Mouse (Mus musculus) forebrain, postnatal 0 days (tissue): Measurements from ENCODE around the gene Zfp553. TPM values are rescaled to one million over a fixed set of nuclear protein-coding genes. Genes with fewer than 3 reads are reported as not detected.

Experiments
- ATAC-seq: fragments of 200-750 bp; cut with Nextera tagmentation; 2 replicates; pipeline ENCODE4 v1.8.0; 2017; ENCODE audit warnings: mild to moderate bottlenecking, moderate library complexity
- DNase-seq: peaks from one replicate; pipeline ENCODE4 v3.0.0-alpha.2; 2015
- H3K27ac ChIP-seq: fragments of 300-500 bp; sonication (generic); 2 replicates; pipeline ENCODE4 v1.5.1; 2014; ENCODE audit warnings: low read depth, mild to moderate bottlenecking, antibody characterized with exemption, low read length, moderate library complexity, mixed read lengths
- H3K27me3 ChIP-seq: fragments of 300-500 bp; sonication (generic); 2 replicates; pipeline ENCODE4 v1.6.1; 2014; ENCODE audit warnings: mild to moderate bottlenecking, low read length, mixed read lengths; ENCODE audit not compliant: insufficient read depth
- H3K36me3 ChIP-seq: fragments of 300-500 bp; sonication (generic); 2 replicates; pipeline ENCODE4 v1.6.1; 2014; ENCODE audit warnings: mild to moderate bottlenecking, moderate library complexity; ENCODE audit not compliant: insufficient read depth
- H3K4me1 ChIP-seq: fragments of 300-500 bp; sonication (generic); 2 replicates; pipeline ENCODE4 v1.6.1; 2014; ENCODE audit warnings: antibody characterized with exemption; ENCODE audit not compliant: insufficient read depth
- H3K4me2 ChIP-seq: fragments of 300-500 bp; sonication (generic); 2 replicates; pipeline ENCODE4 v1.6.1; 2014; ENCODE audit warnings: low read depth, mild to moderate bottlenecking, moderate library complexity
- H3K4me3 ChIP-seq: fragments of 300-500 bp; sonication (generic); 2 replicates; pipeline ENCODE4 v1.5.1; 2014; ENCODE audit warnings: low read depth, low read length, mixed read lengths
- H3K9ac ChIP-seq: fragments of 300-500 bp; sonication (generic); 2 replicates; pipeline ENCODE4 v1.6.1; 2014; ENCODE audit warnings: mild to moderate bottlenecking
- H3K9me3 ChIP-seq: fragments of 300-500 bp; sonication (generic); 2 replicates; pipeline ENCODE4 v1.6.1; 2016; ENCODE audit warnings: low read length
- CTCF ChIP-seq: sonication (generic); IDR thresholded peaks from 2 replicates; pipeline ENCODE4 v1.5.1; 2016; ENCODE audit warnings: antibody characterized with exemption, control low read depth, low read depth
- WGBS: fragments of 180-500 bp; shearing (Covaris S2); extraction: QIAGEN DNeasy Blood & Tissue Kit; methylation state at CpG from one replicate; pipeline ENCODE4 v1.1.7; 2014; 5-methylcytosine and 5-hydroxymethylcytosine counted together
- polyA plus RNA-seq: library from polyadenylated mRNA; unstranded; fragments of >200 nt; fragmentation: Nextera tagmentation; extraction: Ambion mirVana; gene quantifications from 2 replicates; pipeline ENCODE4 v1.2.1, GENCODE M21; 2015
- total RNA-seq: library from RNA; depleted of rRNA; stranded (reverse); fragments of >200 nt; gene quantifications from 2 replicates; pipeline ENCODE4 v1.2.3, GENCODE M21; 2014

The Zfp553 gene
- total and polyA plus RNA-seq, 2 experiments from 2014 or later, result 35.9 to 46.6 TPM

DNA sequence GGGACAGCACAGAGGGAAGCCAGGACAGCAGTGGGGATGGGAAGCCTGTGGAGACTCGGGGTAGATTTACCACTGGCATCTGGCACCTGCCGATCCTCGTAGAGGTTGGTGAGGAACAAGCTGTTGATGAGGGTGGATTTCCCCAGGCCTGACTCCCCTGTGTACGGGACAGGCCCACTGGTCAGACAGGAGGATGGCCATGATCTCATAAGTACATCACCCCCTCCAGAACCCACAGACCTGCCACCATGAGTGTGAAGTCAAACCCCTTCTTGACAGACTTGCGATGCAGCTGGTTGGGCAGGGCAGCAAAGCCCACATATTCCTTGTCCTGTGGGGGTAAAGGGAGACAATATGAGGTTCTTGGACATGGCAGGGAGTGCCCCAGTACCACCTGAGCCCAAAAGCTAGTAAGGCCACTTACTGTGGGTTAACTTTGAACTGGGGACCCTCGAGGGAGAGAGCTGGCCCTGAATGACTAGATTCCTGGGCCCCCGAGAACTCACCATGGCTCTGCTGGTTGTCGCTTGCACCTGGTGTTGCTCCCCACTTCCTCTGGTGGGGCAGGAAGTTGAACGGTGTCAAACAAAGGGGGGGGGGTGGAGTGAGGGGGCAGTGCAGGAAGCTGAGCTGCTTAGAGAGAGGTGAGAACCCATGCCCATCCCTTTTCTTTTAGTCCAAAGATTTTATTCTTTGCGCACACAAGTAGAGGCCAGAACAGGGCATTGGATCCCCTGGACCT, 14.8 kb upstream of the Zfp553 start:
- ATAC-seq (no peak), DNase-seq (no peak)
- Histone ChIP-seq H3K9ac (no peak overlapping the region), H3K27me3 (no peaks in the 10 kb centered on the region), H3K27ac (no peak overlapping the region), H3K4me2 (no peak overlapping the region), H3K9me3 (no peaks in the 10 kb centered on the region), H3K4me3 (no peak overlapping the region), H3K4me1 (no peaks in the 10 kb centered on the region), H3K36me3 (no peaks in the 10 kb centered on the region)
- 83% methylated on average over 10 of the region's 10 CpGs for WGBS
- no peak for TF ChIP-seq CTCF

DNA sequence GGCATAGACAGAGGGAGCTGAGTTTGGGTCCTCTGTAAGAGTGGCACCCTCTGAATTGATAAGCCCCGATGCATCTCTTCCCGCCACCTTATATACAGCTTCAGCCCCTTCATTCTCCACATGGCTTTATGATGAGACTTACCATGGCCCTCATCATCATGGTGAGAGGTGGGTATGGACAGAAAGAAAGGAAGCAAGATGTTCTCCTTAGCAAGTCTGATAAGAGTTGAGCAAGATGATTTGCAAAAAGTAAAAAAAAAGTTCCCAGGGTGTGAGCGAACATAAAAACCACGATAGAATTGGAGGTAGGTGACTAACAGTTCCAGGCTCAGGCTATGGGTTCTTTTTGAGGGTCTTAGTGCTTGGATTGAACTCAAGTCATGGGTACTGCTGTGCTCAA, 14.2 kb upstream of the Zfp553 start:
- Histone ChIP-seq H3K27me3 (no peaks in the 10 kb centered on the region), H3K9me3 (no peaks in the 10 kb centered on the region), H3K9ac (no peak overlapping the region), H3K36me3 (no peaks in the 10 kb centered on the region), H3K4me3 (no peak overlapping the region), H3K4me1 (no peaks in the 10 kb centered on the region), H3K27ac (no peak overlapping the region), H3K4me2 (no peak overlapping the region)
- DNase-seq (no peak), ATAC-seq (no peak)
- TF ChIP-seq CTCF, result no peak
- 95% methylated on average over 4 of the region's 4 CpGs for WGBS

DNA sequence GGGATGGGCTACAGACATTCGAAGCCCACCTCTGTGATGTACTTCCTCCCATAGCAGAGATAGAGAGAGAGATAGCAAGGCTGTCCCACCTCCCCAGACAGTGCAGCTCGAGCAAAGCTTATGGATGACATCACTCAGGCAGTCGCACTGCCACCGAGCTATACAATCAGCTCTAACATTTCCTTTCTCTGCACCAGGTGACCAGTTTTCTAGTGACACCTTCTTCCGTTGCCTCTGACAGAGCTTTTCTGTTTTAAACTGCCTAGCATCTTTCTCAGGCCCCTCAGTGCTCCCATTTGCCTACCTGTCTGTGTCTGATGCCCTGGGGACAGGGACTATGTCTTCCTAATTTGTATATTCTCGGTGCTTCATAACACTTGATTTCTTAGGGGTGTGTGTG, 12.4 kb upstream of the Zfp553 start:
- 85% methylated on average over 6 of the region's 6 CpGs for WGBS
- Histone ChIP-seq H3K9ac (no peak overlapping the region), H3K4me3 (no peak overlapping the region), H3K4me1 (no peaks in the 10 kb centered on the region), H3K36me3 (no peaks in the 10 kb centered on the region), H3K9me3 (no peaks in the 10 kb centered on the region), H3K27ac (no peak overlapping the region), H3K4me2 (no peak overlapping the region), H3K27me3 (no peaks in the 10 kb centered on the region)
- no peak for ATAC-seq
- TF ChIP-seq CTCF, result no peak
- no peak for DNase-seq

DNA sequence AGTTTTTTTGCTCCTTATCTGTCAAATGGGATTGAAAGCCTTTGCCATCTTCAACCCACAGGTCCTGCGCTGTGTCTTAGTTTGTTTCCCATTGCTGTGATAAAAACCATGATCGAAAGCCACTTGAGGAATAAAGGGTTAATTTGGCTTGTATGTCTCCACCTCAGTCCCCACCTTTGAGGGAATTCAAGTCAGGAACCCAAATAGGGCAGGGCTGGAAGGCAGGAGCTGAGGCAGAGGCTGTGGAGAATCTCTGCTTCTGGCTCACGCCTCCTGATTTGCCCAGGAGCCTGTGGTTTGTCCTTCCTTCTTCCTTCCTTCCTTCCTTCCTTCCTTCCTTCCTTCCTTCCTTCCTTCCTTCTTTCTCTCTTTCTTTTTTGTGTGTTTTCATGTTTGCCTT, 9.8 kb upstream of the Zfp553 start:
- Histone ChIP-seq H3K4me3 (no peak overlapping the region), H3K4me1 (no peaks in the 10 kb centered on the region), H3K27ac (no peak overlapping the region), H3K9me3 (no peaks in the 10 kb centered on the region), H3K27me3 (no peaks in the 10 kb centered on the region), H3K9ac (no peak overlapping the region), H3K36me3 (no peaks in the 10 kb centered on the region), H3K4me2 (no peak overlapping the region)
- no peak for TF ChIP-seq CTCF
- DNase-seq (no peak), ATAC-seq (no peak)
- WGBS, result 95% methylated on average over 3 of the region's 3 CpGs

DNA sequence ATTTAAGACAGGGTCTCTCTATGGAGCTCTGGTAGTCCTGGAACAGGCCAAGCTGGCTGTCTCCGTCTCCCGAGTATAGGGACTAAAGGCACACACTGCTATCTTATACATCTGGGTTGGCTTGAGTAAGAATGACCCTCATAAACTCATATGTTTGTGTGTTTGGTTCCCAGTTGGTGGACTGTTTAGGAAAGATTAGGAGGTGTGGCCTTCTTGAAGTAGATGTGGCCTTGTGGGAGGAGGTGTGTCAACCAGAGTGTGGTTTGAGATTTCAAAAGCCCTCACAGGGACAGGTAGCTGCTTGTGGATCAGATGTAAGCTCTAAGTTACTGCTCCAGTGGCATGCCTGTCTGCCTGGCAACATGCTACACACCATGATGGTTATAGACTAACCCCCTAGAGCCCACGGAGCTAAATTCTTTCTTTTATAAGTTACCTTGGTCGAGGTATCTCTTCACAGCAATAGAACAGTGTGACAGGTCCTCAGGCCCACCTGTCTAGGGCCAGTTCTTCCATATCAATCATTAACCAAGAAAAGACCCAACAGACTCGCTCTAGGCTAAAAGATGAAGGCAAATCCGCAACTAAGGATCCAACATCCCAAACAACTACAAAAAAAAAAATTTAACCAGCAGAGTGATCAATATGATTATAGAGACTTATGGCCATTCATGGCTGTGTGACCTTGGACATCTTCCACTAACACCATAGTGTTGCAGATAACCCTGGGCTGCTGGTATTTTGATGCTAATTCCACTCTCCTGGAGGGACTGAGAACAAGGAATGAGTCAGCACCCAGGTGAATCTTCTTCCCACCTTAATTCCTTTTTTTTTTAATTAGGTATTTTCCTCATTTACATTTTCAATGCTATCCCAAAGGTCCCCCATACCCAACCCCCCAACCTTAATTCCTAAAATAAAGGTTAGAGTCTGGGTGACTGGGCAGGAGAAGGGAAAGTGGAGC, 9.1 kb upstream of the Zfp553 start:
- DNase-seq (no peak), ATAC-seq (no peak)
- WGBS, result 88% methylated on average over 6 of the region's 6 CpGs
- H3K27me3 ChIP-seq, result no peaks in the 10 kb centered on the region
- no peak overlapping the region for H3K9ac ChIP-seq
- H3K4me2 ChIP-seq, result no peak overlapping the region
- H3K36me3 ChIP-seq, result no peaks in the 10 kb centered on the region
- H3K4me3 ChIP-seq, result no peak overlapping the region
- H3K9me3 ChIP-seq, result no peaks in the 10 kb centered on the region
- no peaks in the 10 kb centered on the region for H3K4me1 ChIP-seq
- H3K27ac ChIP-seq, result no peak overlapping the region
- no peak for TF ChIP-seq CTCF

DNA sequence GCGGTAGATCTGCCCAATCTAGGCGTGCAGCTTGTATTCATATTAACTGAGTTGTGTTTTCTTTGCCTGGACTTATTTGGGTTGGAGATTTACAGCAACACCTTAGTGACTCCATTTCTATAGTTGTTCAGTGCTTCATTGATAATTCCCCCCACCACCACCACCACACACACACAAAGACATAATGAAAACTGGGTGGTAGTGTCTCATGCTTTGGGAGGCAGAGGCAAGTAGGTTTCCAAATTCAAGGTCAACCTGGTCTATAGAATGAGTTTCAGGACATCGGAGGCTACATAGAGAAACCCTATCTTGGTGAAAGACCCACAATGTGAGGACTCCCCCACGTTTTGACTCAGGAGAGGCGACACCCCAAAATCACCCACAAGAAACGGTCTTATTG, 8.2 kb upstream of the Zfp553 start:
- Histone ChIP-seq H3K4me2 (no peak overlapping the region), H3K27ac (no peak overlapping the region), H3K9me3 (no peaks in the 10 kb centered on the region), H3K4me1 (no peaks in the 10 kb centered on the region), H3K36me3 (no peaks in the 10 kb centered on the region; the same call in 1 of the 2 replicates), H3K4me3 (no peak overlapping the region), H3K9ac (no peak overlapping the region), H3K27me3 (no peaks in the 10 kb centered on the region)
- no peak for TF ChIP-seq CTCF
- WGBS, result 93% methylated on average over 6 of the region's 6 CpGs
- DNase-seq (no peak), ATAC-seq (no peak)
